Mouse (Mus musculus) fibroblast of lung, adult 2 months (primary cell): ENCODE measurements around the gene Arhgap11a.

Source experiments
- DNase-seq: peaks from one replicate; pipeline ENCODE4 v3.0.0-alpha.2; 2011; ENCODE audit warnings: low read depth

Gene Arhgap11a

GRCm38 (mm10) chr2:113817681-113818606 is 30.5 kb downstream of the Arhgap11a start:
- no peak for DNase-seq

- peak; percentile 50 for DNase-seq
Observed at GRCm38 (mm10) chr2:113807640-113808039, 40.8 kb downstream of the Arhgap11a start.

- no peak for DNase-seq
Observed at GRCm38 (mm10) chr2:113806851-113807577, 41.4 kb downstream of the Arhgap11a start.

- no peak for DNase-seq
Observed at GRCm38 (mm10) chr2:113805765-113806164, 42.7 kb downstream of the Arhgap11a start.

GRCm38 (mm10) chr2:113803753-113804152 is 44.7 kb downstream of the Arhgap11a start:
- no peak for DNase-seq

- DNase-seq: no peak
Observed at GRCm38 (mm10) chr2:113800846-113801245, 47.6 kb downstream of the Arhgap11a start.

- no peak for DNase-seq
Observed at GRCm38 (mm10) chr2:113798605-113799004, 49.9 kb downstream of the Arhgap11a start.

- DNase-seq: no peak
Observed at GRCm38 (mm10) chr2:113795186-113795585, 53.3 kb downstream of the Arhgap11a start.

GRCm38 (mm10) chr2:113793521-113793920 is 54.9 kb downstream of the Arhgap11a start:
- no peak for DNase-seq

GRCm38 (mm10) chr2:113788821-113789387 is 59.6 kb downstream of the Arhgap11a start:
- DNase-seq: no peak

- DNase-seq: no peak
Observed at GRCm38 (mm10) chr2:113787882-113788281, 60.6 kb downstream of the Arhgap11a start.

GRCm38 (mm10) chr2:113784851-113785250 is 63.6 kb downstream of the Arhgap11a start:
- no peak for DNase-seq

GRCm38 (mm10) chr2:113781521-113781920 is 66.9 kb downstream of the Arhgap11a start:
- DNase-seq: no peak
